19 mouse cellular contexts compared by ENCODE assay signal in the genomic region with DNA sequence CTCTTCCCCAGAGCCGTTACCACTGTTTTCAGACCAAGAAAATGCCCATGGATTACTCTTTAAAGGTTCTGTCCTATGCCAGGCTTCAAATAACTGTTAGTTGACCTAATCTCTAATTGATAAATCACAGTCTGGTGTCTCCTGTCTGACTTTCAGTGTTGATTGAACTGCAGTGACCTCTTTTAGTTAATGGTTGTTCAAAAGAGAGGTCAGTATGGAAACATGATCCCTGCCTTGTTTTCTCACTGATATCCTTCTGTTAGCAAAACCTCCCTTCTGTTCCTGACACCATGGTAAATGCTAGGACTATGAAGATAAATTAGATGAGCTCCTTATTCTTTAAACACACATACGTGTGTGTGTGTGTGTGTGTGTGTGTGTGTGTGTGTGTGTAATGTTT.
DNase-seq lines count a peak whose midpoint lies in the region; ATAC-seq and TF ChIP-seq lines count a peak whose summit lies in the region.
"Had no signal": no experiment of that assay in that cellular context is flagged by ENCODE, and none has a peak within 500 bp of the region (broad histone marks: within the 10 kb centered on the region; RNA-seq: fewer than 3 reads in every experiment).

No protein-coding gene starts in this region.

- no peak overlapping the region for H3K4me2 ChIP-seq in kidney, postnatal 0 days (ENCODE audit: low read length)
- H3K4me2 ChIP-seq in kidney, embryonic 14.5 days (replicated peaks; ENCODE audit: low read depth, low read length) = no peak overlapping the region
- H3K4me2 ChIP-seq: forebrain, embryonic 13.5 days; heart, embryonic 11.5 days; heart, embryonic 15.5 days; hindbrain, embryonic 13.5 days had no signal

- no peak; the same call in 1 of the 2 replicates for ATAC-seq in kidney, postnatal 0 days (replicated peaks; ENCODE audit: low FRiP score, low read depth)
- no peak for ATAC-seq in kidney, embryonic 14.5 days (ENCODE audit: low FRiP score, low TSS enrichment)
- ATAC-seq: forebrain, embryonic 13.5 days; forebrain, postnatal 0 days had no signal

- DNase-seq in kidney, postnatal 0 days (ENCODE audit: low spot score) = peak; percentile 9
- DNase-seq in embryo, embryonic 10 days (ENCODE audit: low spot score) = peak; percentile 60
- DNase-seq in embryo, embryonic 10.5 days (ENCODE audit: low spot score) = peak; percentile 63
- DNase-seq in yolk sac, embryonic 10.5 days (ENCODE audit: low spot score) = peak; percentile 32
- DNase-seq in ovary, postnatal 36 days (ENCODE audit: low spot score) = no peak
- DNase-seq: adrenal gland, adult 2 months; adrenal gland, postnatal 25 days; cerebellum, adult 2 months; cerebellum, postnatal 10 days; forebrain, postnatal 0 days; gastrocnemius, postnatal 14 days; heart, adult 2 months; heart, postnatal 14 days had no signal

- H3K4me1 ChIP-seq in kidney, postnatal 0 days (replicated peaks; ENCODE audit: insufficient read depth, low read length) = no peaks in the 10 kb centered on the region
- H3K4me1 ChIP-seq in kidney, embryonic 14.5 days (ENCODE audit: control insufficient read depth, insufficient read depth, low read length) = no peaks in the 10 kb centered on the region
- H3K4me1 ChIP-seq: heart, embryonic 15.5 days had no signal

- TF ChIP-seq CTCF in kidney, postnatal 0 days (IDR thresholded peaks at IDR 0.05; ENCODE audit: low read depth) = no peak

- H3K9me3 ChIP-seq in kidney, postnatal 0 days (replicated peaks; ENCODE audit: low read length) = no peaks in the 10 kb centered on the region
- no peaks in the 10 kb centered on the region for H3K9me3 ChIP-seq in kidney, embryonic 14.5 days (ENCODE audit: control insufficient read depth, low read length)
- H3K9me3 ChIP-seq: embryonic facial prominence, embryonic 10.5 days; forebrain, embryonic 13.5 days; heart, embryonic 15.5 days; hindbrain, embryonic 13.5 days had no signal

- H3K27ac ChIP-seq in kidney, postnatal 0 days = no peak overlapping the region
- H3K27ac ChIP-seq in kidney, embryonic 14.5 days (ENCODE audit: low read depth, low read length) = no peak overlapping the region
- H3K27ac ChIP-seq: embryonic facial prominence, embryonic 10.5 days; forebrain, embryonic 13.5 days; heart, adult 2 months; heart, embryonic 15.5 days; hindbrain, embryonic 13.5 days had no signal

- no peaks in the 10 kb centered on the region for H3K36me3 ChIP-seq in kidney, postnatal 0 days (ENCODE audit: insufficient read depth, low read length)
- no peaks in the 10 kb centered on the region for H3K36me3 ChIP-seq in kidney, embryonic 14.5 days (ENCODE audit: control insufficient read depth, insufficient read depth, low read length)
- H3K36me3 ChIP-seq: embryonic facial prominence, embryonic 10.5 days; heart, embryonic 15.5 days; hindbrain, embryonic 13.5 days had no signal

- no peak overlapping the region for H3K9ac ChIP-seq in kidney, postnatal 0 days (ENCODE audit: low read depth, low read length)
- no peak overlapping the region for H3K9ac ChIP-seq in kidney, embryonic 14.5 days (ENCODE audit: low read depth, low read length)
- H3K9ac ChIP-seq: forebrain, embryonic 13.5 days; forebrain, postnatal 0 days; heart, embryonic 15.5 days; hindbrain, embryonic 13.5 days had no signal

- no peak overlapping the region for H3K4me3 ChIP-seq in kidney, postnatal 0 days (replicated peaks; ENCODE audit: low read depth, low read length)
- no peak overlapping the region for H3K4me3 ChIP-seq in kidney, embryonic 14.5 days (ENCODE audit: low read length)
- H3K4me3 ChIP-seq: embryonic facial prominence, embryonic 10.5 days; forebrain, embryonic 13.5 days; heart, adult 2 months; heart, embryonic 15.5 days; hindbrain, embryonic 13.5 days had no signal

- H3K27me3 ChIP-seq in kidney, postnatal 0 days (ENCODE audit: insufficient read depth, low read length) = no peaks in the 10 kb centered on the region
- no peaks in the 10 kb centered on the region for H3K27me3 ChIP-seq in kidney, embryonic 14.5 days (ENCODE audit: control insufficient read depth, insufficient read depth, low read length)
- H3K27me3 ChIP-seq: forebrain, embryonic 13.5 days; heart, embryonic 15.5 days; hindbrain, embryonic 13.5 days had no signal

- 42% methylated on average over 2 of the region's 2 CpGs for WGBS in kidney, postnatal 0 days
- WGBS in kidney, embryonic 14.5 days = 30% methylated on average over 2 of the region's 2 CpGs
